8 mouse cellular contexts compared by ENCODE assay signal in genomic region chr5:117356365-117357128, GRCm38 (mm10). TPM values are rescaled to one million over a fixed set of nuclear protein-coding genes. Genes with fewer than 3 reads are reported as not detected.
DNase-seq lines count a peak whose midpoint lies in the region; ATAC-seq and TF ChIP-seq lines count a peak whose summit lies in the region.

No protein-coding gene starts in this region.

- peak; percentile 36 to 41 for DNase-seq in spleen, adult 18-20 months
- DNase-seq in spleen, adult 12 weeks (ENCODE audit: low spot score), result no peak
- DNase-seq in cerebellum, adult 2 months, result peak; percentile 55 to 60
- peak; percentile 61 for DNase-seq in gastrocnemius, postnatal 10 days
- peak; percentile 46 for DNase-seq in induced T-regulatory cell, adult 2 months (ENCODE audit: low read depth)
- DNase-seq in liver, embryonic 11.5 days (ENCODE audit: low spot score), result peak; percentile 64
- DNase-seq in naive thymus-derived CD4-positive, alpha-beta T cell, adult 2 months (ENCODE audit: low read depth), result peak; percentile 37
- peak; percentile 42 for DNase-seq in urinary bladder, adult 2 months (ENCODE audit: low spot score)

- H3K4me1 ChIP-seq in cerebellum, adult 2 months (ENCODE audit: control insufficient read depth, insufficient read depth, low read length), result peaks cover 19% of the 10 kb centered on the region
- H3K4me1 ChIP-seq in liver, embryonic 11.5 days (replicated peaks; ENCODE audit: control insufficient read depth, insufficient read depth, low read length), result peaks cover 47% of the 10 kb centered on the region

- TF ChIP-seq POLR2A in cerebellum, adult 2 months (IDR thresholded peaks at IDR 0.05; ENCODE audit: borderline replicate concordance, insufficient read depth, low read length), result 0 out of 2 replicates have a peak, but pooled peaks have one; percentile 0

- peak; percentile 11 for ATAC-seq in liver, embryonic 11.5 days (replicated peaks; ENCODE audit: low FRiP score)

- peak overlapping the region; percentile 87 for H3K9ac ChIP-seq in liver, embryonic 11.5 days (ENCODE audit: low read depth, low read length)

- no peaks in the 10 kb centered on the region for H3K36me3 ChIP-seq in liver, embryonic 11.5 days (ENCODE audit: control insufficient read depth, insufficient read depth, low read length)

- TF ChIP-seq CTCF in cerebellum, adult 2 months (IDR thresholded peaks at IDR 0.05; ENCODE audit: borderline replicate concordance, insufficient read depth, low read depth, low read length), result no peak

- WGBS in cerebellum, adult 2 months, result 2% methylated on average over 23 of the region's 24 CpGs
- under 1% methylated on average over 19 of the region's 24 CpGs for WGBS in liver, embryonic 11.5 days

- no peaks in the 10 kb centered on the region for H3K9me3 ChIP-seq in liver, embryonic 11.5 days (ENCODE audit: control insufficient read depth, low read length)

- H3K27ac ChIP-seq in cerebellum, adult 2 months (ENCODE audit: insufficient read depth, low read length), result peak overlapping the region; percentile 37
- peak overlapping the region; percentile 81 for H3K27ac ChIP-seq in liver, embryonic 11.5 days (ENCODE audit: low read depth, low read length)

- H3K4me2 ChIP-seq in liver, embryonic 11.5 days, result peak overlapping the region; percentile 97

- H3K27me3 ChIP-seq in cerebellum, adult 2 months (ENCODE audit: control insufficient read depth, insufficient read depth, low read length), result 0 out of 2 replicates have a peak, but pooled peaks cover 1% of the 10 kb centered on the region
- peaks cover 3% of the 10 kb centered on the region; the same call in 1 of the 2 replicates for H3K27me3 ChIP-seq in liver, embryonic 11.5 days (replicated peaks; ENCODE audit: control insufficient read depth, insufficient read depth, low read length)

- H3K4me3 ChIP-seq in cerebellum, adult 2 months (replicated peaks; ENCODE audit: insufficient read depth, low read depth, low read length), result peak overlapping the region; percentile 84
- H3K4me3 ChIP-seq in liver, embryonic 11.5 days (ENCODE audit: low read depth, low read length), result peak overlapping the region; percentile 94

RNA-seq across cellular contexts. Expression of gene Wsb2, which starts 0.6 kb away (rescaled TPM):
- 235 and 238 TPM in 2 replicates for polyA plus RNA-seq in cerebellum, adult 2 months (2012; rRNA removed)
- total RNA-seq in gastrocnemius, postnatal 10 days (2021), result 10 to 100 TPM; 80.3 to 83.1 TPM
- polyA plus RNA-seq in liver, embryonic 11.5 days (2014; fragmentation: Nextera tagmentation; extraction: Ambion mirVana), result 36.3 and 45.8 TPM in 2 replicates
- polyA plus RNA-seq in urinary bladder, adult 2 months (2012; rRNA removed), result 86.6 and 94.6 TPM in 2 replicates

RNA-seq across cellular contexts. Expression of gene Rfc5, which starts 32.3 kb away (rescaled TPM):
- polyA plus RNA-seq in cerebellum, adult 2 months (2012; rRNA removed), result 9.9 and 10.4 TPM in 2 replicates
- total RNA-seq in gastrocnemius, postnatal 10 days (2021), result 1 to 10 TPM; 7.5 to 8.5 TPM
- 121 and 131 TPM in 2 replicates for polyA plus RNA-seq in liver, embryonic 11.5 days (2014; fragmentation: Nextera tagmentation; extraction: Ambion mirVana)
- 13.0 and 15.4 TPM in 2 replicates for polyA plus RNA-seq in urinary bladder, adult 2 months (2012; rRNA removed)

RNA-seq across cellular contexts. Expression of gene Vsig10, which starts 37.7 kb away (rescaled TPM):
- polyA plus RNA-seq in cerebellum, adult 2 months (2012; rRNA removed), result 3.7 and 3.9 TPM in 2 replicates
- 10 to 100 TPM in 1 of 2 experiments, 1 to 10 TPM in 1; 8.6 to 11.9 TPM for total RNA-seq in gastrocnemius, postnatal 10 days (2021)
- polyA plus RNA-seq in liver, embryonic 11.5 days (2014; fragmentation: Nextera tagmentation; extraction: Ambion mirVana), result 1.4 and 2.2 TPM in 2 replicates
- polyA plus RNA-seq in urinary bladder, adult 2 months (2012; rRNA removed), result 35.6 and 36.4 TPM in 2 replicates

RNA-seq across cellular contexts. Expression of gene Ksr2, which starts 57.3 kb away (rescaled TPM):
- 12.1 and 13.7 TPM in 2 replicates for polyA plus RNA-seq in cerebellum, adult 2 months (2012; rRNA removed)
- under 1 TPM; 0.16 to 0.27 TPM for total RNA-seq in gastrocnemius, postnatal 10 days (2021)
- 0.01 and 0.17 TPM in 2 replicates for polyA plus RNA-seq in liver, embryonic 11.5 days (2014; fragmentation: Nextera tagmentation; extraction: Ambion mirVana)
- 0.83 and 1.9 TPM in 2 replicates for polyA plus RNA-seq in urinary bladder, adult 2 months (2012; rRNA removed)
